Mouse (Mus musculus): ENCODE data around the gene Triap1. TPM values are rescaled to one million over a fixed set of nuclear protein-coding genes. Genes with fewer than 3 reads are reported as not detected.
A peak's percentile ranks its signal among the peaks of the same experiment; 100 is the strongest.
"Not testable (repeated sequence)": the region's sequence is repeated elsewhere in the genome, so short reads cannot be mapped to it uniquely, and the experiment has no call there.

The Triap1 gene
- polyA plus RNA-seq, 1 experiment from 2014 or later: 55.6 TPM

DNA sequence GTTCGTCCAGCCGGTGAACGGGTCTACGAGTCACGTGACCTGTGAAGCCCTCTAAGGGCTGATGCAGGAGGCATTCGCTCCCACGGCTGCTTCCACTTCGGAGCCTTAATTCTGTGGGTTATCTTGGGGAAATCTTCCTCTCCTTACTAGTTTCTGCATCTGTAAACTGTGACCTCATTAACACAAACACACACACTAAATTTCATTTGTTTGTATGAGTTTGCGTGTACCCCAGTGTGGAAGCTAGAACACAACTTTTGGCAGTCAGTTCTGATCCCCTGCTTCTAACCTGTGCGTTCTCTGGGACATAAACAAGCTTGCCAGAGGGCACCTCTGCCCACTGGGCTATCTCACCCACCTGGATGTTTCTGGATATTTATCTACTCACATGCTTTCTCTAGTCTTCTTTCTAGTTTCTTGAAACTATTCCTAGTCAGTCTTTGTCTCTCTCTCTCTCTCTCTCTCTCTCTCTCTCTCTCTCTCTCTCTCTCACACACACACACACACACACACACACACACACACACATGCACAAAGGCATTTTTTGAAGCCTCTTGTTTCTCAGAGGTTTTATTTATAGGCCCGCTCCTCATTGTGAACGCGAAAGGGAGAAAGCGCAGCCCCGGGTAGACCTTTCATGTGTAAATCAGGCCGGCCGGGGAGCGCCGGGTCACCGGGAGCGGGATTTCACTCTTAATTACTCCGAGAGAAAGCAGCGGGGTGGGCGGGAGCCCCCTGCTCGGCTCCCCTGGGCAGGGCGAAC, 32.6 kb downstream of the Triap1 start:
- peak; percentile 92 for DNase-seq (ENCODE audit: low spot score)
- peak; percentile 91 for ATAC-seq (ENCODE audit: insufficient read depth, low FRiP score, low TSS enrichment)
- Histone ChIP-seq H3K4me3 (ENCODE audit: low read depth, low read length) (0 out of 2 replicates have a peak overlapping the region, but pooled peaks have one; percentile 4), H3K36me3 (ENCODE audit: control insufficient read depth, insufficient read depth, low read length) (no peaks in the 10 kb centered on the region), H3K4me1 (ENCODE audit: control insufficient read depth, insufficient read depth, low read length) (peaks cover 5% of the 10 kb centered on the region; the same call in 1 of the 2 replicates), H3K27me3 (ENCODE audit: control insufficient read depth, insufficient read depth, low read length) (no peaks in the 10 kb centered on the region), H3K9ac (ENCODE audit: low read length) (peak overlapping the region; percentile 37), H3K4me2 (ENCODE audit: low read depth) (peak overlapping the region; percentile 38), H3K9me3 (ENCODE audit: control insufficient read depth, low read length) (no peaks in the 10 kb centered on the region), H3K27ac (ENCODE audit: low read depth, low read length) (peak overlapping the region; percentile 34)
- 7% methylated on average over 26 of the region's 26 CpGs for WGBS

DNA sequence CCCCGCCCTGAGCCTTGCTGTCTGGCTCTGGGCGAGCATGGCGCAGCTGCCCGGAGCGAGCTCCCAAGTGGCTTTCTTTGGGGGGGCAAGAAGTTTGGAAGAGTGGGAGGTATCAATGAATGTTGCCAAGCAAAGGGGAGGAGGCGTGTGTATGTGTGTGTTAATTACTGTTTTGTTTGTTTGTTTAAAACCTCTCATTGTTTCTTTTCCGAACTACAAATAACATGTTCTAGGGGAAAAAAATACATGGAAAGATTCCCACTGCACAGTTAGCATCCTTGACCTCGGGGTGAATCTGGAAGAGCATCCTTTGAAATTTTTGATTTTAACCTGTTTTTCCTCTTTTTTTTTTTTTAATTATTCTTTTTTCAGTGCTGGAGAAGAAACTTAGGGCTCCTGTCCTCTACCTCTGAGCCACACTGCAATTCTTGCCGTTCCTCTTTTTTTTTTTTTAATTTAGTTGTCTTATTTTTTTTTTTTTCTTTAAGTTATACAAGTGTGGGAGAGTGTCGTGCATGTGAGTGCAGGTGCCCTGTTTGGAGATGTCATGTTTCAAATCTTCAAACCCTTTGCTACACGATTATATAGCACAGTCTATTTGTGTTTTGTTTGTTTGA, 33.3 kb downstream of the Triap1 start:
- no peak for DNase-seq (ENCODE audit: low spot score)
- Histone ChIP-seq H3K9ac (ENCODE audit: low read length) (peak overlapping the region; percentile 37), H3K27me3 (ENCODE audit: control insufficient read depth, insufficient read depth, low read length) (no peaks in the 10 kb centered on the region), H3K9me3 (ENCODE audit: control insufficient read depth, low read length) (no peaks in the 10 kb centered on the region), H3K4me3 (ENCODE audit: low read depth, low read length) (0 out of 2 replicates have a peak overlapping the region, but pooled peaks have one; percentile 4), H3K36me3 (ENCODE audit: control insufficient read depth, insufficient read depth, low read length) (no peaks in the 10 kb centered on the region), H3K27ac (ENCODE audit: low read depth, low read length) (peak overlapping the region; percentile 34), H3K4me1 (ENCODE audit: control insufficient read depth, insufficient read depth, low read length) (peaks cover 5% of the 10 kb centered on the region; the same call in 1 of the 2 replicates), H3K4me2 (ENCODE audit: low read depth) (peak overlapping the region; percentile 38)
- no peak for ATAC-seq (ENCODE audit: insufficient read depth, low FRiP score, low TSS enrichment)
- 15% methylated on average over 11 of the region's 11 CpGs for WGBS

DNA sequence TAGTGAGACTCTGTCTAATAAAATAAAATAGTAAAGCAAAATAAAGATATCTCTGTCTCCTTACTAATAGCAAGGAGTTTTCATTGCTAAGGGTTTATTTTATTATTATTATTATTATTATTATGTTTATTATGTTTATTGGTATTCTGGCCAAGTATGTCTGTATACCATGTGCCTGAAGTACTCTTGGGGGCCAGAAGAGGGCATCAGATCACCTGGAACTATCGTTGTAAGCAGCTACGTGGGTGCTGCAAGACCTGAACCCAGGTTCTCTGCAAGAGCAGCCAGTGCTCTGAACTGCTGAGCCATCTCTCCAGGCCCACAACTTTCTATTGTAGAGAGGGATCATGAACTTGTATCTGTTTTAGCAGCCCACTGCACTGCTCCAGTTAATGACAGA, 34.4 kb downstream of the Triap1 start:
- no peak overlapping the region for H3K4me3 ChIP-seq (ENCODE audit: low read depth, low read length)
- H3K4me2 ChIP-seq (ENCODE audit: low read depth): no peak overlapping the region
- no peaks in the 10 kb centered on the region for H3K27me3 ChIP-seq (ENCODE audit: control insufficient read depth, insufficient read depth, low read length)
- H3K9ac ChIP-seq (ENCODE audit: low read length): no peak overlapping the region
- peaks cover 5% of the 10 kb centered on the region; the same call in 1 of the 2 replicates for H3K4me1 ChIP-seq (ENCODE audit: control insufficient read depth, insufficient read depth, low read length)
- no peaks in the 10 kb centered on the region for H3K9me3 ChIP-seq (ENCODE audit: control insufficient read depth, low read length)
- no peak overlapping the region for H3K27ac ChIP-seq (ENCODE audit: low read depth, low read length)
- WGBS: 82% methylated on average over 2 of the region's 2 CpGs
- no peaks in the 10 kb centered on the region for H3K36me3 ChIP-seq (ENCODE audit: control insufficient read depth, insufficient read depth, low read length)
- ATAC-seq (ENCODE audit: insufficient read depth, low FRiP score, low TSS enrichment) (no peak), DNase-seq (ENCODE audit: low spot score) (no peak)

- not testable (repeated sequence) for H3K4me1 ChIP-seq (ENCODE audit: control insufficient read depth, insufficient read depth, low read length); H3K4me3 ChIP-seq (ENCODE audit: low read depth, low read length); H3K9me3 ChIP-seq (ENCODE audit: control insufficient read depth, low read length); H3K27ac ChIP-seq (ENCODE audit: low read depth, low read length); DNase-seq (ENCODE audit: low spot score); ATAC-seq (ENCODE audit: insufficient read depth, low FRiP score, low TSS enrichment); H3K9ac ChIP-seq (ENCODE audit: low read length); H3K27me3 ChIP-seq (ENCODE audit: control insufficient read depth, insufficient read depth, low read length); H3K36me3 ChIP-seq (ENCODE audit: control insufficient read depth, insufficient read depth, low read length); H3K4me2 ChIP-seq (ENCODE audit: low read depth)
- 78% methylated on average over 2 of the region's 2 CpGs for WGBS
These were observed 37.9 kb downstream of the Triap1 start for GRCm38 (mm10) chr5:115378882-115379281.

- Histone ChIP-seq H3K9me3 (ENCODE audit: control insufficient read depth, low read length) (no peaks in the 10 kb centered on the region), H3K4me2 (ENCODE audit: low read depth) (no peak overlapping the region), H3K9ac (ENCODE audit: low read length) (no peak overlapping the region), H3K27me3 (ENCODE audit: control insufficient read depth, insufficient read depth, low read length) (no peaks in the 10 kb centered on the region), H3K27ac (ENCODE audit: low read depth, low read length) (no peak overlapping the region), H3K4me3 (ENCODE audit: low read depth, low read length) (no peak overlapping the region), H3K36me3 (ENCODE audit: control insufficient read depth, insufficient read depth, low read length) (no peaks in the 10 kb centered on the region), H3K4me1 (ENCODE audit: control insufficient read depth, insufficient read depth, low read length) (peaks cover 11% of the 10 kb centered on the region)
- DNase-seq (ENCODE audit: low spot score) (no peak), ATAC-seq (ENCODE audit: insufficient read depth, low FRiP score, low TSS enrichment) (no peak)
- WGBS: 42% methylated on average over 9 of the region's 9 CpGs
These were observed 50.9 kb downstream of the Triap1 start for GRCm38 (mm10) chr5:115391935-115392334.

- no peak overlapping the region for H3K4me3 ChIP-seq (ENCODE audit: low read depth, low read length)
- DNase-seq (ENCODE audit: low spot score) (no peak), ATAC-seq (ENCODE audit: insufficient read depth, low FRiP score, low TSS enrichment) (no peak)
- H3K4me1 ChIP-seq (ENCODE audit: control insufficient read depth, insufficient read depth, low read length): peaks cover 11% of the 10 kb centered on the region
- no peaks in the 10 kb centered on the region for H3K27me3 ChIP-seq (ENCODE audit: control insufficient read depth, insufficient read depth, low read length)
- 100% methylated on average over 1 of the region's 1 CpGs for WGBS
- no peak overlapping the region for H3K9ac ChIP-seq (ENCODE audit: low read length)
- H3K27ac ChIP-seq (ENCODE audit: low read depth, low read length): no peak overlapping the region
- no peaks in the 10 kb centered on the region for H3K9me3 ChIP-seq (ENCODE audit: control insufficient read depth, low read length)
- H3K4me2 ChIP-seq (ENCODE audit: low read depth): no peak overlapping the region
- H3K36me3 ChIP-seq (ENCODE audit: control insufficient read depth, insufficient read depth, low read length): no peaks in the 10 kb centered on the region
These were observed 51.9 kb downstream of the Triap1 start for GRCm38 (mm10) chr5:115392969-115393368.

Other genes with a start within 250 kb of the Triap1 start
- gene Gm10401, start 242.9 kb upstream of the Triap1 start, polyA plus RNA-seq (2014; fragmentation: Nextera tagmentation; extraction: Ambion mirVana): 27.2 and 29.5 TPM in 2 replicates
- gene Acads, start 221.9 kb upstream of the Triap1 start, polyA plus RNA-seq (2014; fragmentation: Nextera tagmentation; extraction: Ambion mirVana): 27.7 and 31.3 TPM in 2 replicates
- 67.7 and 73.4 TPM in 2 replicates for gene Unc119b, start 206.2 kb upstream of the Triap1 start, polyA plus RNA-seq (2014; fragmentation: Nextera tagmentation; extraction: Ambion mirVana)
- gene Mlec, start 183.0 kb upstream of the Triap1 start, polyA plus RNA-seq (2014; fragmentation: Nextera tagmentation; extraction: Ambion mirVana): 50.1 and 56.9 TPM in 2 replicates
- 11.4 and 12.3 TPM in 2 replicates for gene Cabp1, start 146.8 kb upstream of the Triap1 start, polyA plus RNA-seq (2014; fragmentation: Nextera tagmentation; extraction: Ambion mirVana)
- gene Pop5, start 105.4 kb upstream of the Triap1 start, polyA plus RNA-seq (2014; fragmentation: Nextera tagmentation; extraction: Ambion mirVana): 121 and 122 TPM in 2 replicates
- gene Rnf10, start 68.3 kb upstream of the Triap1 start, polyA plus RNA-seq (2014; fragmentation: Nextera tagmentation; extraction: Ambion mirVana): 106 and 119 TPM in 2 replicates
- 58.5 and 61.0 TPM in 2 replicates for gene Coq5, start 61.6 kb upstream of the Triap1 start, polyA plus RNA-seq (2014; fragmentation: Nextera tagmentation; extraction: Ambion mirVana)
- gene Dynll1, start 40.2 kb upstream of the Triap1 start, polyA plus RNA-seq (2014; fragmentation: Nextera tagmentation; extraction: Ambion mirVana): 1,631 and 1,672 TPM in 2 replicates
- gene Srsf9, start 14.0 kb upstream of the Triap1 start, polyA plus RNA-seq (2014; fragmentation: Nextera tagmentation; extraction: Ambion mirVana): 327 and 330 TPM in 2 replicates
- 40.4 and 42.3 TPM in 2 replicates for gene Gatc, start within 50 bp of the Triap1 start, polyA plus RNA-seq (2014; fragmentation: Nextera tagmentation; extraction: Ambion mirVana)
- 799 and 803 TPM in 2 replicates for gene Cox6a1, start 7.8 kb downstream of the Triap1 start, polyA plus RNA-seq (2014; fragmentation: Nextera tagmentation; extraction: Ambion mirVana)
- 138 and 147 TPM in 2 replicates for gene Msi1, start 88.4 kb downstream of the Triap1 start, polyA plus RNA-seq (2014; fragmentation: Nextera tagmentation; extraction: Ambion mirVana)
- not detected in 2 replicates for gene Pla2g1b, start 125.0 kb downstream of the Triap1 start, polyA plus RNA-seq (2014; fragmentation: Nextera tagmentation; extraction: Ambion mirVana)
- 15.5 and 23.5 TPM in 2 replicates for gene Sirt4, start 143.5 kb downstream of the Triap1 start, polyA plus RNA-seq (2014; fragmentation: Nextera tagmentation; extraction: Ambion mirVana)
- 13.3 and 13.7 TPM in 2 replicates for gene Pxn, start 165.5 kb downstream of the Triap1 start, polyA plus RNA-seq (2014; fragmentation: Nextera tagmentation; extraction: Ambion mirVana)
- 1,266 and 1,290 TPM in 2 replicates for gene Rplp0, start 218.2 kb downstream of the Triap1 start, polyA plus RNA-seq (2014; fragmentation: Nextera tagmentation; extraction: Ambion mirVana)
- 38.6 and 42.6 TPM in 2 replicates for gene Gcn1l1, start 224.0 kb downstream of the Triap1 start, polyA plus RNA-seq (2014; fragmentation: Nextera tagmentation; extraction: Ambion mirVana)

Measured in neural tube, embryonic 11.5 days (tissue).